Comparison of ENCODE assay signal across 9 mouse cellular contexts in genomic region chr15:100754805-100755497, GRCm38 (mm10). TPM values are rescaled to one million over a fixed set of nuclear protein-coding genes. Genes with fewer than 3 reads are reported as not detected.
DNase-seq lines count a peak whose midpoint lies in the region; ATAC-seq and TF ChIP-seq lines count a peak whose summit lies in the region.
"Had no signal": no experiment of that assay in that cellular context is flagged by ENCODE, and none has a peak within 500 bp of the region (broad histone marks: within the 10 kb centered on the region; RNA-seq: fewer than 3 reads in every experiment).

No protein-coding gene starts in this region.

- TF ChIP-seq EP300 in ES-Bruce4 (IDR thresholded peaks at IDR 0.05; ENCODE audit: insufficient read depth, low read depth, low read length): no peak

- no peaks in the 10 kb centered on the region for H3K36me3 ChIP-seq in ES-Bruce4 (ENCODE audit: control insufficient read depth, insufficient read depth, low read length, poor library complexity, severe bottlenecking)
- no peaks in the 10 kb centered on the region for H3K36me3 ChIP-seq in forebrain, embryonic 11.5 days (ENCODE audit: control insufficient read depth, insufficient read depth, low read length)
- no peaks in the 10 kb centered on the region for H3K36me3 ChIP-seq in intestine, embryonic 16.5 days (ENCODE audit: control insufficient read depth, insufficient read depth, low read length)
- no peaks in the 10 kb centered on the region for H3K36me3 ChIP-seq in stomach, embryonic 14.5 days (ENCODE audit: control insufficient read depth, insufficient read depth, low read length)
- H3K36me3 ChIP-seq: G1E had no signal

- H3K9me3 ChIP-seq in ES-Bruce4 (replicated peaks; ENCODE audit: control insufficient read depth, insufficient read depth, low read length, poor library complexity, severe bottlenecking): no peaks in the 10 kb centered on the region
- H3K9me3 ChIP-seq in forebrain, embryonic 11.5 days (ENCODE audit: control insufficient read depth, low read length): no peaks in the 10 kb centered on the region
- H3K9me3 ChIP-seq in intestine, embryonic 16.5 days (ENCODE audit: control insufficient read depth, low read length): no peaks in the 10 kb centered on the region
- no peaks in the 10 kb centered on the region for H3K9me3 ChIP-seq in stomach, embryonic 14.5 days (ENCODE audit: control insufficient read depth, low read depth, low read length)

- no peak overlapping the region for H3K27ac ChIP-seq in ES-Bruce4 (ENCODE audit: insufficient read depth, low read length)
- no peak overlapping the region for H3K27ac ChIP-seq in forebrain, embryonic 11.5 days (ENCODE audit: low read depth, low read length)
- peak overlapping the region; percentile 83 for H3K27ac ChIP-seq in intestine, embryonic 16.5 days (ENCODE audit: low read length)
- H3K27ac ChIP-seq in stomach, embryonic 14.5 days (ENCODE audit: low read length): peak overlapping the region; percentile 23; the same call in 1 of the 2 replicates

- TF ChIP-seq POLR2A in ES-Bruce4 (IDR thresholded peaks at IDR 0.05; ENCODE audit: insufficient read depth, low read length): no peak

- peak; percentile 78 for TF ChIP-seq CTCF in ES-Bruce4 (IDR thresholded peaks at IDR 0.05; ENCODE audit: low read depth, low read length)

- ATAC-seq in forebrain, embryonic 11.5 days (replicated peaks; ENCODE audit: low FRiP score): no peak
- ATAC-seq in intestine, embryonic 16.5 days: peak; percentile 87
- peak; percentile 78 for ATAC-seq in stomach, embryonic 14.5 days (ENCODE audit: insufficient number of reproducible peaks, insufficient read depth, low FRiP score, low read depth)

- H3K27me3 ChIP-seq in ES-Bruce4 (ENCODE audit: control insufficient read depth, insufficient read depth, low read length, poor library complexity, severe bottlenecking): no peaks in the 10 kb centered on the region
- H3K27me3 ChIP-seq in forebrain, embryonic 11.5 days (ENCODE audit: control insufficient read depth, insufficient read depth, low read length): no peaks in the 10 kb centered on the region
- H3K27me3 ChIP-seq in intestine, embryonic 16.5 days (replicated peaks; ENCODE audit: control insufficient read depth, insufficient read depth, low read length): no peaks in the 10 kb centered on the region
- no peaks in the 10 kb centered on the region for H3K27me3 ChIP-seq in stomach, embryonic 14.5 days (ENCODE audit: control insufficient read depth, insufficient read depth, low read length)

- peaks cover 8% of the 10 kb centered on the region for H3K4me1 ChIP-seq in ES-Bruce4 (ENCODE audit: control insufficient read depth, insufficient read depth, low read length)
- peaks cover 5% of the 10 kb centered on the region; the same call in 1 of the 2 replicates for H3K4me1 ChIP-seq in forebrain, embryonic 11.5 days (replicated peaks; ENCODE audit: control insufficient read depth, insufficient read depth, low read length)
- H3K4me1 ChIP-seq in intestine, embryonic 16.5 days (ENCODE audit: control insufficient read depth, insufficient read depth, low read length): peaks cover 17% of the 10 kb centered on the region
- H3K4me1 ChIP-seq in stomach, embryonic 14.5 days (ENCODE audit: control insufficient read depth, insufficient read depth, low read length): peaks cover 2% of the 10 kb centered on the region; the same call in 1 of the 2 replicates

- no peak overlapping the region for H3K4me3 ChIP-seq in ES-Bruce4 (ENCODE audit: low read depth, low read length)
- H3K4me3 ChIP-seq in forebrain, embryonic 11.5 days (ENCODE audit: low read depth, low read length): no peak overlapping the region
- H3K4me3 ChIP-seq in intestine, embryonic 16.5 days (ENCODE audit: low read length): no peak overlapping the region; the same call in 1 of the 2 replicates
- no peak overlapping the region for H3K4me3 ChIP-seq in stomach, embryonic 14.5 days (ENCODE audit: low read depth, low read length)

- peak overlapping the region; percentile 36 for H3K4me2 ChIP-seq in forebrain, embryonic 11.5 days (ENCODE audit: low read depth, low read length, severe bottlenecking)
- H3K4me2 ChIP-seq in intestine, embryonic 16.5 days (ENCODE audit: low read depth, low read length): peak overlapping the region; percentile 52
- H3K4me2 ChIP-seq in stomach, embryonic 14.5 days (replicated peaks; ENCODE audit: low read depth, low read length): no peak overlapping the region; the same call in 1 of the 2 replicates

- peak; percentile 72 for DNase-seq in adrenal gland, postnatal 14 days
- DNase-seq in adrenal gland, adult 18-20 months (ENCODE audit: low spot score in 2 of 2): no peak
- peak; percentile 56 for DNase-seq in forebrain, embryonic 11.5 days (ENCODE audit: low spot score)
- DNase-seq in lung, postnatal 14 days: peak; percentile 46
- no peak for DNase-seq in cerebellum, adult 9-11 months

- H3K9ac ChIP-seq in ES-Bruce4 (ENCODE audit: low read depth, poor library complexity, severe bottlenecking): peak overlapping the region; percentile 49; the same call in 1 of the 2 replicates
- H3K9ac ChIP-seq in forebrain, embryonic 11.5 days (ENCODE audit: low read length): peak overlapping the region; percentile 5; the same call in 1 of the 2 replicates
- H3K9ac ChIP-seq in intestine, embryonic 16.5 days (ENCODE audit: low read depth, low read length): no peak overlapping the region; the same call in 1 of the 2 replicates
- no peak overlapping the region for H3K9ac ChIP-seq in stomach, embryonic 14.5 days (replicated peaks; ENCODE audit: low read depth, low read length)

- 11% methylated on average over 11 of the region's 11 CpGs for WGBS in forebrain, embryonic 11.5 days
- 10% methylated on average over 11 of the region's 11 CpGs for WGBS in intestine, embryonic 16.5 days
- 11% methylated on average over 11 of the region's 11 CpGs for WGBS in stomach, embryonic 14.5 days

RNA-seq across cellular contexts. Expression of gene Slc4a8, which starts 6.6 kb away (rescaled TPM):
- 10.4 and 14.6 TPM in 2 replicates for total RNA-seq in adrenal gland, postnatal 14 days (2021)
- 1 to 10 TPM; 3.9 to 6.1 TPM for total RNA-seq in adrenal gland, adult 18-20 months (2021)
- 15.6 and 18.7 TPM in 2 replicates for polyA plus RNA-seq in ES-Bruce4 (2011; ENCODE audit: insufficient read depth, insufficient read length, low read depth, missing spikeins)
- 12.3 and 12.8 TPM in 2 replicates for polyA plus RNA-seq in forebrain, embryonic 11.5 days (2014; fragmentation: Nextera tagmentation; extraction: Ambion mirVana)
- polyA plus RNA-seq in intestine, embryonic 16.5 days (2015; fragmentation: Nextera tagmentation; extraction: Ambion mirVana): 3.2 and 4.5 TPM in 2 replicates
- 5.6 and 5.7 TPM in 2 replicates for polyA plus RNA-seq in stomach, embryonic 14.5 days (2014; fragmentation: Nextera tagmentation; extraction: Ambion mirVana)
- polyA plus RNA-seq: G1E had no signal

RNA-seq across cellular contexts. Expression of gene Galnt6, which starts 25.8 kb away (rescaled TPM):
- 8.1 and 11.9 TPM in 2 replicates for total RNA-seq in adrenal gland, postnatal 14 days (2021)
- total RNA-seq in adrenal gland, adult 18-20 months (2021): 1 to 10 TPM; 4.2 to 5.6 TPM
- polyA plus RNA-seq in ES-Bruce4 (2011; ENCODE audit: insufficient read depth, insufficient read length, low read depth, missing spikeins): 25.1 and 28.1 TPM in 2 replicates
- polyA plus RNA-seq in forebrain, embryonic 11.5 days (2014; fragmentation: Nextera tagmentation; extraction: Ambion mirVana): 0.12 and 0.20 TPM in 2 replicates
- polyA plus RNA-seq in intestine, embryonic 16.5 days (2015; fragmentation: Nextera tagmentation; extraction: Ambion mirVana): 7.6 and 8.8 TPM in 2 replicates
- polyA plus RNA-seq in stomach, embryonic 14.5 days (2014; fragmentation: Nextera tagmentation; extraction: Ambion mirVana): 3.0 and 3.3 TPM in 2 replicates

Comparison
In these comparisons a context has a peak if more than half of its experiments do, and no peak if none do; other contexts are left out.
1. DNase-seq: peak in adrenal gland, postnatal 14 days (single experiment), forebrain, embryonic 11.5 days (single experiment) and lung, postnatal 14 days (single experiment); none in adrenal gland, adult 18-20 months (0 of 2) and cerebellum, adult 9-11 months (single experiment).
2. H3K27ac ChIP-seq: peak in intestine, embryonic 16.5 days (single experiment) and stomach, embryonic 14.5 days (single experiment); none in ES-Bruce4 (single experiment) and forebrain, embryonic 11.5 days (single experiment).
3. H3K9ac ChIP-seq: peak in ES-Bruce4 (single experiment) and forebrain, embryonic 11.5 days (single experiment); none in intestine, embryonic 16.5 days (single experiment) and stomach, embryonic 14.5 days (single experiment).